Mouse (Mus musculus) liver, embryonic 15.5 days (tissue): ENCODE measurements around the gene Med13l. TPM values are rescaled to one million over a fixed set of nuclear protein-coding genes. Genes with fewer than 3 reads are reported as not detected.

Experiments
- ATAC-seq: fragments of 200-750 bp; cut with Nextera tagmentation; 2 replicates; pipeline ENCODE4 v1.8.0; 2017; ENCODE audit warnings: moderate number of reproducible peaks, mild to moderate bottlenecking, moderate library complexity; ENCODE audit not compliant: insufficient read depth
- H3K27ac ChIP-seq: fragments of 300-500 bp; sonication (generic); replicated peaks from 2 replicates; pipeline ENCODE4 v1.5.1; 2015; ENCODE audit warnings: mild to moderate bottlenecking, inconsistent platforms
- H3K27me3 ChIP-seq: fragments of 300-500 bp; sonication (generic); 2 replicates; pipeline ENCODE4 v1.6.1; 2015; ENCODE audit warnings: mild to moderate bottlenecking, inconsistent platforms
- H3K36me3 ChIP-seq: fragments of 300-500 bp; sonication (generic); replicated peaks from 2 replicates; pipeline ENCODE4 v1.6.1; 2015; ENCODE audit warnings: moderate library complexity, mild to moderate bottlenecking, inconsistent platforms
- H3K4me1 ChIP-seq: fragments of 300-500 bp; sonication (generic); replicated peaks from 2 replicates; pipeline ENCODE4 v1.6.1; 2015; ENCODE audit warnings: inconsistent platforms
- H3K4me2 ChIP-seq: fragments of 300-500 bp; sonication (generic); 2 replicates; pipeline ENCODE4 v1.6.1; 2015; ENCODE audit warnings: moderate library complexity, mild to moderate bottlenecking, inconsistent platforms
- H3K4me3 ChIP-seq: fragments of 300-500 bp; sonication (generic); replicated peaks from 2 replicates; pipeline ENCODE4 v1.5.1; 2015; ENCODE audit warnings: mild to moderate bottlenecking, inconsistent platforms
- H3K9ac ChIP-seq: fragments of 300-500 bp; sonication (generic); 2 replicates; pipeline ENCODE4 v1.6.1; 2015; ENCODE audit warnings: moderate library complexity, mild to moderate bottlenecking, inconsistent platforms
- H3K9me3 ChIP-seq: fragments of 300-500 bp; sonication (generic); replicated peaks from 2 replicates; pipeline ENCODE4 v1.6.1; 2016; ENCODE audit warnings: inconsistent platforms
- WGBS: fragments of 180-500 bp; shearing (Covaris S2); methylation state at CpG from one replicate; pipeline ENCODE4 v1.1.7; 2015; ENCODE audit warnings: mixed read lengths; ENCODE audit not compliant: insufficient replicate concordance; 5-methylcytosine and 5-hydroxymethylcytosine counted together
- polyA plus RNA-seq: library from polyadenylated mRNA; unstranded; fragments of >200 nt; fragmentation: Nextera tagmentation; extraction: Ambion mirVana; gene quantifications from 2 replicates; pipeline ENCODE4 v1.2.1, GENCODE M21; 2015

Gene Med13l
- polyA plus RNA-seq, 1 experiment from 2014 or later, result 11.0 TPM

DNA sequence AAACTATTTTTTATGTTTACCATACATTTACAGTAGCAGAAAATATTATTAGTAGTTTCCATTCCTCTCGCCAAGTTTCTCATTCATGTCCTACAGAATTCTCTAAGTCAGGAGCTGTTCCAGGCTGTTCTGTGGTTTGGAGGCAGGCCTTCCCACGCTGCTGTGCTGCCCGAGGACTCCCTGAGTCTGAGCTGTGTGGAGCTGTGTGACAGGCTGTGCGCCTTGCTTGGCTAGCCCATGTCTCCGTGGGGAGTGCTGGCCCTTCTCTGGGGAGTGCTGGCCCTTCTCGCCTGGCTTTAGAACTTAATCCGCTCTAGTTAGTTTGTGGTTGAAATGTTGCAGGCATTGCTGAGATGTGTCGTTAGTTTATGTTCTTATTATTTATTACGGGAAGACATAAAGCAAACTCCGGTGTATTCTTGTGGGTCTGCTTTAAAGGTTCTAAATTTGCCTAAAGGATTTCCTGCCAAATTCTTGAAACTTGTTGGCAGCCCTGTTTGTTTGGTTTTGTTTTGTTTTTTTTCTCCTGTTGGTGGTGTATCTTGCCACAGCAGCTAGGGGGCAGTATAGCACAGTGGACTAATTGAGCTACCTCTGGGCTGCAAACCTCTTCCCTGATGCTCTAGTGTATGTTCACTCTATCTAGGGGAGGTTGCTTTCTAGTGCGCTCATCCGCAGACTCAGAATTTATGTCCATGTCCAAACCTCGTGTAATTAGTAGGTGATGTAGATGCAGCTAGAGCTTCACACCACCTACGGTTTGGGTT lies 34.2 kb downstream of the Med13l start:
- H3K4me1 ChIP-seq, result peaks cover 39% of the 10 kb centered on the region
- H3K36me3 ChIP-seq, result peaks cover 37% of the 10 kb centered on the region
- H3K4me2 ChIP-seq, result no peak overlapping the region
- no peak overlapping the region for H3K4me3 ChIP-seq
- no peaks in the 10 kb centered on the region for H3K9me3 ChIP-seq
- H3K27ac ChIP-seq, result no peak overlapping the region; the same call in 1 of the 2 replicates
- no peak overlapping the region for H3K9ac ChIP-seq
- 60% methylated on average over 14 of the region's 14 CpGs for WGBS
- ATAC-seq, result no peak
- no peaks in the 10 kb centered on the region for H3K27me3 ChIP-seq

DNA sequence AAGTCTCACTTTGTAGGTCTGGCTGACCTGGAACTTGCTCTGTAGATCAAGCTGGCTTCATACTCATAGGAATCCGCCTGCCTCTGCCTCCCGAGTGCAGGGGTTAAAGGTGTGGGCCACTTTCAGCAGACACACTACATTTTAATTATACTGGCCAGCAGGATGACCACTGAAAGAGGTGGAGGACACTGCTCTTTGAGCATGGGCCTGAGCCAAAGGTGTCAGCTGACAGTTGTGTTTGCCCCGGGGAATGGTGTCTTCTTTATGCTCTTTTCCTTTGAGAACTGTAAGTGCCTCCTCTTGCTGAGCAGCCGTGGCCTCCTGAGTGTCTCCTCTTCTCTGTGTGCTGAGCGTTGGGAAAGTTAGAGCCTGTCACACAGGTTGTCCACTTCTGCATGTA lies 35.4 kb downstream of the Med13l start:
- WGBS, result 75% methylated on average over 5 of the region's 5 CpGs
- Histone ChIP-seq H3K4me3 (no peak overlapping the region), H3K4me1 (peaks cover 37% of the 10 kb centered on the region), H3K27me3 (no peaks in the 10 kb centered on the region), H3K36me3 (peaks cover 41% of the 10 kb centered on the region), H3K27ac (no peak overlapping the region), H3K4me2 (no peak overlapping the region), H3K9me3 (no peaks in the 10 kb centered on the region), H3K9ac (no peak overlapping the region)
- ATAC-seq, result no peak

DNA sequence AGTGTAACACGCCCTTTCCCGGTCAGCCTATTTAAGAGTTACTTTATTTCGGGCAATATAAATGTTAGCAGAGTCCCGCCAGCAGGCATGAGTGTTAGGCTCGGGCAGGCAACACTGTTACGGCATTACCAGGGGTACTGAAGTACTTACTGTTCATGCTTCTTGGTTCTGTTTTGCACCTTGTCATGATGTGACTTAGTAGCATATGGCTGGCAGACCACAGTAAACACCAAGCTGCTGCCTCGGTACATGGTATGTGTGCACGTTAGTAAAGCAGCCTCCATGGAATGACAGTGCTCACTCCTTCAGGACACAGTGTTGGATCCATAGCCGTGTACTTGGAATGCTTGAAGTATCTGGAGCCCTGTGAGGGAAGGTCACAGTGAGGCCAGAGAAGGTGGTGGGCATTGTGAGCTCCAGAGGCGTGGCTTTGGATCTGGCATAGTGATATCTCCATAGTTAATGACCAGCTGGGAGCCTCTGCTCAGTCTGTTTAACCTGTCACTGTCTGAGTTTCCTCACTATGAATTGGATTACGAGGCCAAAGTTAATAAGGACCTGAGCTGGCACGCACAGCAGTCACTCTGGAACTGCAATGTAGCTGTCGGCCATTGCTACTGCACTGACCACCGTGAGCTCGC lies 36.1 kb downstream of the Med13l start:
- Histone ChIP-seq H3K4me3 (no peak overlapping the region), H3K36me3 (peaks cover 41% of the 10 kb centered on the region), H3K27ac (no peak overlapping the region), H3K4me2 (no peak overlapping the region), H3K9ac (no peak overlapping the region), H3K27me3 (no peaks in the 10 kb centered on the region), H3K9me3 (no peaks in the 10 kb centered on the region), H3K4me1 (peaks cover 31% of the 10 kb centered on the region)
- WGBS, result 86% methylated on average over 15 of the region's 15 CpGs
- ATAC-seq, result no peak

DNA sequence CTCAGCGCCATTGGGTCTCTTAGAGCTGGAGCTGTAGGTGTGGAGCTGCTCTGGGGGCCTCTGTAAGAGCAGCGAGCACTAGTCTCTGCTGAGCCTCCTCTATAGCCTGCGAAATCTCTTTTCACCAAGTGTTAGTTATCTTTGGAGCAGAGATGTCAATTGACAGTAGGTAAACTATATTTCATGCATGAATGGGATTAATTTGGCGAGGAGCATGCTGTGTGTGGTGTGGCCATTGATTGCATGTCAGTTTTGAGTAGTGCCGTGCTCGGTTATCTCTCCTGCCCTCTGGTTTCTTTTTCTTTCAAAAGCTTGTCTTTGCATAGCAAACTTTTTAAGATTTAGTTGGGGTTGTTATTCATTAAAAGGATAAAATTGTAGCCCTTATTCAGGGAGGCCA lies 38.1 kb downstream of the Med13l start:
- no peak overlapping the region for H3K27ac ChIP-seq
- H3K27me3 ChIP-seq, result no peaks in the 10 kb centered on the region
- no peak overlapping the region for H3K9ac ChIP-seq
- H3K4me2 ChIP-seq, result no peak overlapping the region
- no peaks in the 10 kb centered on the region for H3K9me3 ChIP-seq
- H3K4me1 ChIP-seq, result peaks cover 27% of the 10 kb centered on the region
- no peak for ATAC-seq
- 61% methylated on average over 6 of the region's 6 CpGs for WGBS
- peaks cover 47% of the 10 kb centered on the region for H3K36me3 ChIP-seq
- no peak overlapping the region for H3K4me3 ChIP-seq

- H3K27me3 ChIP-seq, result no peaks in the 10 kb centered on the region
- H3K4me2 ChIP-seq, result no peak overlapping the region
- H3K4me3 ChIP-seq, result no peak overlapping the region
- H3K9ac ChIP-seq, result no peak overlapping the region
- no peak for ATAC-seq
- 55% methylated on average over 4 of the region's 4 CpGs for WGBS
- peaks cover 34% of the 10 kb centered on the region for H3K4me1 ChIP-seq
- H3K9me3 ChIP-seq, result no peaks in the 10 kb centered on the region
- peaks cover 25% of the 10 kb centered on the region; the same call in 1 of the 2 replicates for H3K36me3 ChIP-seq
- no peak overlapping the region for H3K27ac ChIP-seq
Observed at GRCm38 (mm10) chr5:118601452-118601851, 41.0 kb downstream of the Med13l start.

GRCm38 (mm10) chr5:118602706-118603105 lies 42.2 kb downstream of the Med13l start:
- no peak overlapping the region for H3K4me3 ChIP-seq
- H3K27me3 ChIP-seq, result no peaks in the 10 kb centered on the region
- H3K9me3 ChIP-seq, result no peaks in the 10 kb centered on the region
- peaks cover 16% of the 10 kb centered on the region; the same call in 1 of the 2 replicates for H3K36me3 ChIP-seq
- 78% methylated on average over 7 of the region's 7 CpGs for WGBS
- no peak for ATAC-seq
- H3K4me1 ChIP-seq, result peaks cover 45% of the 10 kb centered on the region
- H3K4me2 ChIP-seq, result no peak overlapping the region
- no peak overlapping the region for H3K9ac ChIP-seq
- no peak overlapping the region for H3K27ac ChIP-seq

- no peak overlapping the region for H3K4me2 ChIP-seq
- 70% methylated on average over 11 of the region's 11 CpGs for WGBS
- no peak overlapping the region for H3K27ac ChIP-seq
- no peak overlapping the region for H3K4me3 ChIP-seq
- peaks cover 30% of the 10 kb centered on the region for H3K4me1 ChIP-seq
- peaks cover 25% of the 10 kb centered on the region; the same call in 1 of the 2 replicates for H3K36me3 ChIP-seq
- no peak overlapping the region for H3K9ac ChIP-seq
- no peaks in the 10 kb centered on the region for H3K27me3 ChIP-seq
- no peaks in the 10 kb centered on the region for H3K9me3 ChIP-seq
- ATAC-seq, result no peak
Observed at GRCm38 (mm10) chr5:118605424-118606067, 45.1 kb downstream of the Med13l start.

GRCm38 (mm10) chr5:118606636-118607035 lies 46.2 kb downstream of the Med13l start:
- Histone ChIP-seq H3K36me3 (peaks cover 20% of the 10 kb centered on the region; the same call in 1 of the 2 replicates), H3K4me3 (no peak overlapping the region), H3K9ac (no peak overlapping the region), H3K27ac (no peak overlapping the region), H3K27me3 (no peaks in the 10 kb centered on the region), H3K4me2 (no peak overlapping the region), H3K9me3 (no peaks in the 10 kb centered on the region), H3K4me1 (peaks cover 30% of the 10 kb centered on the region)
- WGBS, result 55% methylated on average over 13 of the region's 13 CpGs
- ATAC-seq, result no peak

DNA sequence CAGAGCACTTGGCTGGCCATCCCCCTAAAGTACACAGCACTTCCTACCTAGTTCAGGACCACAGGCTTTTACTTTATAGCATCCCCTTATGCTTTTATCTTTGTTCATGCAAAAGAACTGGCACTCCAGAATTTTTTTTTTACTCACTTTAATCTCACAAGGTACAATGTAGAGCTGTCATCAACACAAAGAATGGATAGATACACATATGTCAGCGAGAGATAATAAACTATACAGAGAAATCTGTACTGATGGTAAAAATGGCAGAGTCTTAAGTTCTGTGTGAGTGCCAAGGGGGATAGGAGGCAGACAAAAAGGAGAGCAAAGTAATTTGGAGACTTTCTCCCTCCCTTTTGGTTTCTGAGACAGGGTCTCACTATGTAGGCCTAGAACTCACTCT lies 47.4 kb downstream of the Med13l start:
- 68% methylated on average over 1 of the region's 1 CpGs for WGBS
- peaks cover 9% of the 10 kb centered on the region; the same call in 1 of the 2 replicates for H3K36me3 ChIP-seq
- H3K9me3 ChIP-seq, result no peaks in the 10 kb centered on the region
- no peaks in the 10 kb centered on the region for H3K27me3 ChIP-seq
- no peak overlapping the region for H3K9ac ChIP-seq
- H3K4me1 ChIP-seq, result peaks cover 35% of the 10 kb centered on the region
- no peak overlapping the region for H3K4me2 ChIP-seq
- ATAC-seq, result no peak
- H3K27ac ChIP-seq, result no peak overlapping the region
- H3K4me3 ChIP-seq, result no peak overlapping the region

DNA sequence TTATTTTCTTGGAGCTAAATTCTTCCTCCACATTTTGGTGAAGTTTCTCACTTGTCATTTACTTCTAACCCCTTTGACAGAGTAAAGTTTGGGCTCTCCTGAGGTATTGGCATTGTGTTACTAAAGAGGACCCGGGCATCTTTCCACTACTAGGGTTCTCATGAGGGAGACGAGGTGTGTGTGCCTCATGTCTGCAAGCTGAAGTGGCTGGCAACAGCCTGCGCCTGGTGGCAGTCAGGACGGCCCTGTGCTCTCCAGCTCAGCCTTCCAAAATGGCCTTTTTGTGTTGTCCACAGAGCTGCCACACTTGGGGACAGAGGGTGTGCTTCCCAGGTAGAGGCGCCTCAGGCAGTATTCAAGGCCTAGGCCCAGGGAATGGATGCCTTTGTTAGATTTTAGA lies 50.0 kb downstream of the Med13l start:
- WGBS, result 88% methylated on average over 5 of the region's 5 CpGs
- Histone ChIP-seq H3K4me1 (peaks cover 58% of the 10 kb centered on the region), H3K9ac (no peak overlapping the region), H3K36me3 (peaks cover 13% of the 10 kb centered on the region; the same call in 1 of the 2 replicates), H3K4me3 (no peak overlapping the region), H3K9me3 (no peaks in the 10 kb centered on the region), H3K27me3 (no peaks in the 10 kb centered on the region), H3K4me2 (no peak overlapping the region), H3K27ac (no peak overlapping the region)
- ATAC-seq, result no peak

DNA sequence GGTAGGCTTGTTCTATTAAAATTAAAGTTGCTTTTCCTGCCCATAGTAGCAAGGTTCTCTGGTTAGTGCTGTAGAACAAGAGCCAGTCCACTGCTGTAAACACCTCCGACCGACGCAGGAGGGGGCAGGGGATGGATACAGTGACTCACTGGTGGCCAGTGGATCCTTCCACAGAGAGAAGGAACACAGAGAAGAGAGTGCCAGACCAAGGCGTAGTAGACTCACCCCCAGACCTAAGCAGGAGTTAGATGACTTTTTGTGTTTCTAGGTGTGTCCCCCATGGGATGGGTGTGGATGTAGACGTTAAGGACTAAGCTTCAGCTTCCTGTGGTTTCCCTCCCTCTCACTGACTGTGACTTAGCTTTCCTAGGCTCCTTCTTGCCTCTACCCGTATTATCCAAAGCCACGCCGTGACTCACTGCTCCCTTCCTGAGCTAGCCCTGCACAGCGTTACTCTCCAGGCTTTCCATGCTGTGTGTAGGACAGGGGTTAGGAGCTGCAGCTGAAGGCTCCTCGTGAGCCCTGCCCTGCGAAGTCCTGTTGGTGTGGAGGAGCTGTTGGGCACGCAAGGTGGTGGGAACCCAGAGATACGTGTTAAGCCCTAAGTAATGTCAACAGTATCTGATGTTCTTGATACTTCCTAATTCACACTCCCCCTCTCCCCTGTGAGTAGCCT lies 52.6 kb downstream of the Med13l start:
- Histone ChIP-seq H3K9me3 (no peaks in the 10 kb centered on the region), H3K4me2 (no peak overlapping the region), H3K27me3 (no peaks in the 10 kb centered on the region), H3K4me3 (no peak overlapping the region), H3K9ac (peak overlapping the region; percentile 31; the same call in 1 of the 2 replicates), H3K27ac (no peak overlapping the region), H3K4me1 (peaks cover 58% of the 10 kb centered on the region), H3K36me3 (peaks cover 16% of the 10 kb centered on the region; the same call in 1 of the 2 replicates)
- 0 out of 2 replicates have a peak, but pooled peaks have one; percentile 30 for ATAC-seq
- WGBS, result 34% methylated on average over 13 of the region's 13 CpGs
